Mouse (Mus musculus) G1E-ER4 (cell line): ENCODE measurements around the gene Ppp2r5d. TPM values are rescaled to one million over a fixed set of nuclear protein-coding genes. Genes with fewer than 3 reads are reported as not detected.

Source experiments
- GATA1 ChIP-seq: IDR thresholded peaks from one replicate; pipeline ENCODE4 v1.8.0; 2012; ENCODE audit warnings: low read length, inconsistent platforms
- polyA plus RNA-seq: library from polyadenylated mRNA; stranded (reverse); fragments of >175 nt; gene quantifications from 2 replicates; pipeline ENCODE4 v1.2.3, GENCODE M21; 2012

The Ppp2r5d gene
- 94.1 and 94.3 TPM in 2 replicates for polyA plus RNA-seq

DNA sequence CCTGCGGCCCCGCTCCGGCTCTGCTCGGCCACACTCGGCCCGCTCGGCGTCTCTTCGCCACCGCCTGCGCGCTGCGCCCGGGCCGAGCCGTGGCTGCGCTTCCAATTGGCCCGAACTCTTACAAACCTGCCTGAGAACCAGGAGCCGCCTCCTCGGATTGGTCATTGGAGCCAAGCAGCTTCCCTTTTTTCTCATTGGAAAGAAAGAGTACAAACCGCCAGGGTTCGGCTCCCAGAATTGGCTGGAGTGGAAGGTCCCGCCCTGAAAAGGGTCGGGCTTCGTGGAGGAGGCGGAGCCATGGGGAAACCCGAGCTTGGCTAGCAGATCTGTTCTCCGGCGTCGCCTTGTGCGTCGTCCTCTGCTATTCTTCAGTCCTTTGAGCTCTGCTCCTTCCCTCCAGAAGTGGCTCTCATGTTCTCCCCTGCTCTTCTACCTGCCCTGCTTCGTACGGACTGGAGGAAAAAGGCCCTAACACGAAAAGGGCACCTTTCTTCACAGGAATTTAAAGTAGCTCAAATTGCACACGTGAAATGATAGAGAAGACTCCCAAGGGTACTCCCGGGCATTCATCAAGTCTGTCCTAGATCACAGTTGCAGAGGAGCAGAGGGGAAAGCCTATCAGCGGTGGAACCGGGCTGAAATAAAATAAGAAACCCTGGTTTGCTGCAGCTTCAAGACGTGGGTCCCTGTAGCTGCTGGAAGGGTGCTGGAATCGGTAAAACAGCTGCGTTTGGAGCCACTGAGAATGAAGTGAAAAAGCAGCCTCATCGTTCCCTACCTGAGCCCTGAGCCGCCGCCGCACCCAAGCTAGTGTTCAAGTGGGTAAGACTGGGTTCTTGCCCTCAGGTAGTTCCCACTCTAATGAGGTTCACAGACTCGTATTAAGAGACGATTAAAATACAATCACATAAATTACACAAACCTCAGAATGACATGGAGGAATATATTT is at the start of gene Ppp2r5d:
TSS of gene Ppp2r5d (minus strand) at position 225 of the 949 bp plus-strand sequence.
- TF ChIP-seq GATA1: no peak

DNA sequence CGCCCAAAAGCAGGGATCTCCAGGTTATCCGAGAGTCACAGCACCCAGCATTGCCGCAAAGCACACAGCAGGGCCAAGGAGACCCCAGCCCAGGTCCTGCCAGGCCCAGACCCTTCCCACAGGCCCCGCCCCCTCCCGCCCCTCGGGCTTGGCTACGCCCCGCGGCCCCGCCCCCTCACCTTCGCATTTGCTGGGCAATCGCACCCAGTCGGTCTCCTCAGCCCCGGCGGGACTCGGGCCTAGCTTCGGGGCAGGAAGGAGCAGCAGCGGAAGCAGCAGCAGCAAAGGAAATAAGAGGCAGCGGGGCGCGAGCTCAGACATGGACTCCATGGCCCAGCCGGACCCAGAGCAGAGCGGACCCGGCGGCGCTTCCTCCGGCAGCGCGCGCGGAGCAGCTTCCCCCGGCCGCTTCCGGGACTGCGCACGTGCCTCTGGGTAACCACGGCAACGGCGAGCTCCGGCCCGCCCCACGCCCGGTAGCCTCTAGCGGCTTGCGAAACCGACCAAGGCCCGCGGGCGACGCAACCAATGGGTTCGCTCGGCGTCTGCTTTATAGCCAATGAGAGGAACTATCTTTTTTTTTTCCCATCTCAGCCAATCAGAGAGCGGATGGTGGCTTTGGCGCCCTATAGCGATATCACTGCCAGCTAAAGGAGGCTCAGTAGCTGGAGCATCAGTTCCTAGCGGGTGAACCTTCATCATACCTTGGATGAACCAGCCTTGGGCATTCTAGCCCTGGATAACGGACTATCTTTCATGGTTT is 47.1 kb upstream of the Ppp2r5d start, which contains the start of gene Cnpy3:
TSS of gene Cnpy3 (minus strand) at position 421 of the 763 bp plus-strand sequence.
- TF ChIP-seq GATA1: no peak

DNA sequence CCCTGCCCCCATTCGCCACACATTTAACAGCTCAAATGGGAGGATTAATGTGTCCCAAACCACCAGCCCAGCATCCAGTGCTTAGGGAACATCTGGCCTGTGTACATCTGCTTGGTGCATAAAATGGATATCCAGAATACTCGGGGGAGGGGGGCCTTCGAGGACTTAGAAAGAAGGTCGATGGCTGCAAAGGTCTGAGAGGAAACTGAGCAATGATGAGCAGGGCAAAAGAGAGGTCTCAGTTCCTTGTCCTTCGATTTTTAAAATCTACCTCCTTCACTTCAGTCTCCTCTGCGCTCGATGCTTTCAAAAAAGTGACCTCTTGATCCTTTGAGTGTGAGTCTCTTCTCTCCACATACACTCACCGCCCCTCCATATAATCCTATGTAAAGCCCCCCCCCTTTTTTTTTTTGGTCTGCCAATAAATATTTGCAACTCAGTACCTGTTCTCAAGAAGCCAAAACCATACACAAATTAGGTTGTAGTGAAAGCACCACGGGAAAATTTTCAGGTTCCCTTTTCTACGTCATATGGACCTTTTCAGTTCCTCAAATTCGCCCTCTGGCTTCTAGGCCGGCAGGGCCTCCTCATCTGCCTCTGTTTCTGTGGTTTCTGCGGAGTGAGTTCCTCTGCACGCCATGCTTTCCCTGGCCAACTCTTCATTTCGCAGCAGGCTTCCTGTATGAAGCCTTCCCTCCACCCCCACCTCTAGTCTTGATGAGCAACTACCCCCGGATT is 46.3 kb upstream of the Ppp2r5d start:
- TF ChIP-seq GATA1: no peak

GRCm38 (mm10) chr17:46750580-46750979 is 45.7 kb upstream of the Ppp2r5d start:
- no peak for TF ChIP-seq GATA1

GRCm38 (mm10) chr17:46749282-46749681 is 44.4 kb upstream of the Ppp2r5d start:
- no peak for TF ChIP-seq GATA1

DNA sequence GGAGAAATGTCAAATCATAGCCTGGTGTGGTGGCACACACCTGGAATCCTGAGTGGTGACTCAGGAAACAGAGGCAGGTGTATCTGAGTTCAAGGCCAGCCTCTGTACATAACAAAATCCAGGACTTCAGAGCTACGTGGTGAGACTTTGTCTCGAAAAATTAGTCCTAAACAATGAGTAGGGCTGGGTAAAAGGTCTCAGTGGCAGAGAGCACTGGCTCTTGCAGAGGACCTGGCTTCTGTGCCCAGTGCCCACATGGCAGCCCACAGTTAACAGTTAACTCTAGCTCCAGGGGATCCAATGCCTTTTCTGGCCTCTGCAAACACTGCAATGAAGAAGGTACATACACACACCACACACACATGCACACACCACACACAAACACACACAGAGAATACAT is 42.9 kb upstream of the Ppp2r5d start:
- TF ChIP-seq GATA1: no peak

DNA sequence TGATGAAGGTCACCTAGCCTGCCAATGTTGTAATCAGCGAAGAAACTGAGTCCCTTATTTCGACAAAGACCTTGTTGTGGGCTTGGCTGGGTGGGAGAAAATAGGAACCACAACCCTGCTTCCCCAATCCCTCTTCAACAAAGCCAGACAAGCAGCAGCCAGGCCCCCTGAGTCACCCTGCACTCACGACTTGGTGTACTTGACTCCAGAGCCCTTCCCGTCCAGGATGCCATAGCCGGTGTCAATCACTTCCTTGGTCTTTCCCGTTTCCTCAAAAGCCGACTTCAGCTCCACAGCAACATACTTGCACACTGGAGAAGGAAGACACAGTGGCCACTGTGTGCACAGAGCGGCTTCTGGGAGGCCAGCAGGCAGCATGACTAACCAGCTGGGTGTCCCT is 42.3 kb upstream of the Ppp2r5d start:
- no peak for TF ChIP-seq GATA1

- TF ChIP-seq GATA1: no peak
Observed at GRCm38 (mm10) chr17:46745506-46745905, 40.6 kb upstream of the Ppp2r5d start.

GRCm38 (mm10) chr17:46742986-46743385 is 38.1 kb upstream of the Ppp2r5d start:
- TF ChIP-seq GATA1: no peak

DNA sequence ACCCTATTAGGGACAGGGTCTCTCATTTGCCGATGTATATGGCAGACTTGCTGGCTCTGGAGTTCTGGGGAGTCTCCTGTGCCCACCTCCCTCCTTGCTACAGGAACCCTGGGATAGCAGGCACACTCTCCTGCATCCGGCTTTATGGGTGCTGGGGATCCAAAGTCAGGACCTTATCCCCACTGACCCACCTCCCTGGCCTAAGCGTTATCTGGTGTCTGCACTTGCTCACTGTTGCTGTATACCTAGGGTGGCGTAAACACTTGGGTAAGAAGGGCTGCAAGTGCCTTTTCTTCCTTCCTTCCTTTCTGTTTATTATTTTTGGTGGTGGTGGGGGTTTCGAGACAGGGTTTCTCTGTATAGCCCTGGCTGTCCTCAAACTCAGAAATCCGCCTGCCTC is 36.4 kb upstream of the Ppp2r5d start:
- no peak for TF ChIP-seq GATA1

DNA sequence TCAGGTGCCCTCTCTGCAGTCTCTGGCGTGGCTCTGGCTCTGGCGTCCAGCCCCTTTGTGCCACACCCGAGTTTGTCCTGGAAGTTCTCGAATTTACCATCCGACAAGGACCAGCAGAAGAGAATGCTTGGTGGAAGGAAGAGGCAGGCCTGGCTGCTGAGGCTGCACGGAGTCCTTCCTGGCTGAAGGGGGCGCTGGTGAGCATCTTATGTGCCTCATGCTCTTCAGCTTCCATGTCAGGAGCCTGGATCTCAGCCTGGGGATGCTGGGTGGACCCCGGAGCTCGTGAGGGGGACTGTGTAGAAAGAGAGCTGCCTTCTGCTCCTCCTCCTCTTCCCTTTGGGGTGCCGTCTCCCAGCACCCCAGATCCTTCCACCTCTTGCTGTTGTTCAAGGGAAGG is 31.2 kb upstream of the Ppp2r5d start:
- no peak for TF ChIP-seq GATA1

GRCm38 (mm10) chr17:46735287-46735686 is 30.4 kb upstream of the Ppp2r5d start:
- no peak for TF ChIP-seq GATA1

GRCm38 (mm10) chr17:46734055-46734454 is 29.1 kb upstream of the Ppp2r5d start:
- no peak for TF ChIP-seq GATA1

DNA sequence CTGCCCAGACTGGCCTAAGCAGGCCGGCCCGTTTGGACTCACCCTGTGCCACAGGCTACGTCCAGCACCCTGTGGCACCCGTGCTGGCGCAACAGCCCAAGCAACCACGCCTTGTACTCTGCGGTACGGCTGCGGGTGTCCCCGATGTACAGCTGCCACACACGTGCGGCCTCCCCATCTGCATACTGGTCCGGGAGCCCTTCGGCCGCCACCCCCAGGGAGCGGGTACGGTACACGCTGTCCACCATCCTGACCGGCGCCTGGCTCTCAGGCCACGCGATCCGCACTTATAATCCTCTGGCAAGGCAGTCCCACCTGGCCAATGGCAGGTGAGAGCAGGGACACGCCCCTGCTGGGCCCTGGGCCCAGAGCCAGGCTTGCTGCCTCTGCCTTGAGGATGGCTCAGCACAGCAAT is 24.0 kb upstream of the Ppp2r5d start, which contains the start of gene Gnmt:
TSS of gene Gnmt (minus strand) at position 265 of the 415 bp plus-strand sequence.
- no peak for TF ChIP-seq GATA1

- no peak for TF ChIP-seq GATA1
Observed at GRCm38 (mm10) chr17:46728496-46728895, 23.6 kb upstream of the Ppp2r5d start.
